Mouse (Mus musculus) cortical plate, adult 2 months (tissue): ENCODE data around the gene Pbx1.

Source experiments
- CTCF ChIP-seq: fragments of 200-500 bp; IDR thresholded peaks from 2 replicates; pipeline ENCODE4 v1.5.1; 2011; ENCODE audit warnings: mild to moderate bottlenecking, control low read depth, low read length; ENCODE audit not compliant: insufficient read depth; ENCODE audit errors: extremely low read depth
- POLR2A ChIP-seq: fragments of 200-500 bp; IDR thresholded peaks from 2 replicates; pipeline ENCODE4 v1.6.1; 2011; ENCODE audit warnings: mild to moderate bottlenecking, low read length, control low read depth; ENCODE audit not compliant: insufficient read depth; ENCODE audit errors: extremely low read depth

DNA sequence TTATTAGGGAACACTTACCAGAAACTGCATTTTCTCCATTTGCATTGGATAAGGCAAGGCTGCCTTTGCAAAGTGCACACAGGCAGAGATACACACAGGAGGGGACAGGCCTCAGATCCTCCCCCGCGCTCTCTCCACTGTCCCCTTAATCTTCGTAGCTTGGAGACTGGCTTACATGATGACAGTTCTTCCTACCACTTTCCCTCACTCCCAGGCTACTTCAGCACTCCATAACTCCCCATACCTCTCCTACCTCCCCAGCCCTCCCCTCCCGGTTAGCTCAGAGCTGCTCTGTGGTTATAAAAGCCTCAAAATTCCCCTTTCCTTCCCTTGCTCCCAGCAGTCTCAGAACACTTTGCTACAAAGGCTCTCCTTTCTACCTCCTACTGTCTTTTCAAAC, 106.3 kb downstream of the Pbx1 start:
- TF ChIP-seq CTCF = no peak
- TF ChIP-seq POLR2A = no peak
